Mouse (Mus musculus): Measurements from ENCODE around the gene Gfral.

DNA sequence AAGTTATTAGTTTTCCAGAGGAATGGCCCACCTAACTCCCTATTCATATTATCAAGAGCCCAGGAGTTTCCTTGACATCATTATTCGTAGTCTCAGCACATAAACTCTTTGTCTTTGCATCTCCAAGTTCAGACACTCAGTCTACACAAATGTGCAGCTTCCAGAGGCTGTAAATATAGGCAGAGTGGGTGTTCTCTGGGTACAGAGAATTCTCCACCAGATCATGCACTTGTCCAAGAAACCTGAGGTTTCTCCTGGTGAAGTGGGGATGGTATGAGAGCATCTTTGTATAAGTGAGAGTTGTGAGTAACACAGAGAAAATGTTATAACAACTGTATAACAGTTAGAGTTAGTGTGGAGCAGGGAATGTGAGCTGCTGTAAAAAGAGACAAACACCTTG, 84.1 kb downstream of the Gfral start:
- TF ChIP-seq CTCF (IDR thresholded peaks at IDR 0.05; ENCODE audit: insufficient read depth, low read depth, low read length) (no peak), POLR2A (IDR thresholded peaks at IDR 0.05; ENCODE audit: insufficient read depth, low read depth, low read length) (no peak)
